17 mouse cellular contexts compared by ENCODE assay signal in the genomic region with DNA sequence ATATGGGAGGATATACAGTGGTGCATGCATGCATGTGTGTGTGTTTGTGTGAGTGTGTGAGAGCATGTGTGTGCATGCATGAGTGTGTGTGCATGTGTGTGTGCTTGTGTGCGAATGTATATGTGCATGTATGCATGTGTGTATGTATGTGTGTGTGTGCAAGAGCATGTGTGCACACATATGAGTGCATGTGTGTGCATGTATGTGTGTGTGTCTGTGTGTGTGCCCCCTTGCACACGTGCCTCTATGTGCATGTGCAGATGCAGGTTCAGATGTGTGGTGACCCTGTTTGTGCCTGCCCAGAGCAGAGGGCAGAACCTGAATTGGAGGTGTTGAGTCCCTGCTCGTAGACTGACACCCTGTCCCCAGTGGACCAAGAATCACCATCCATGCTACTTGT. TPM values are rescaled to one million over a fixed set of nuclear protein-coding genes. Genes with fewer than 3 reads are reported as not detected.
"Had no signal": no experiment of that assay in that cellular context is flagged by ENCODE, and none has a peak within 500 bp of the region (broad histone marks: within the 10 kb centered on the region; RNA-seq: fewer than 3 reads in every experiment).

No protein-coding gene starts in this region.

- H3K27me3 ChIP-seq: neural tube, embryonic 13.5 days; neural tube, embryonic 15.5 days; stomach, embryonic 15.5 days had no signal

- H3K36me3 ChIP-seq: neural tube, embryonic 13.5 days; neural tube, embryonic 15.5 days; stomach, embryonic 15.5 days had no signal

- H3K4me1 ChIP-seq: neural tube, embryonic 13.5 days; stomach, embryonic 15.5 days had no signal

- H3K4me2 ChIP-seq: neural tube, embryonic 13.5 days; neural tube, embryonic 15.5 days; stomach, embryonic 15.5 days had no signal

- H3K27ac ChIP-seq: neural tube, embryonic 13.5 days; neural tube, embryonic 15.5 days; stomach, embryonic 15.5 days; stomach, postnatal 0 days had no signal

- H3K4me3 ChIP-seq: neural tube, embryonic 13.5 days; neural tube, embryonic 15.5 days; stomach, embryonic 15.5 days had no signal

- H3K9me3 ChIP-seq: neural tube, embryonic 13.5 days; neural tube, embryonic 15.5 days; stomach, embryonic 15.5 days had no signal

- DNase-seq: retina, postnatal 1 day; right cerebral cortex, adult 18-20 months; right cerebral cortex, postnatal 14 days; right cerebral cortex, postnatal 25 days; right cerebral cortex, postnatal 4 days; spleen, adult 18-20 months; thymus, adult 18-20 months; thymus, adult 2 months; thymus, postnatal 14 days; thymus, postnatal 25 days; thymus, postnatal 36 days; thymus, postnatal 4 days had no signal

RNA-seq across cellular contexts. Expression of gene Col5a1, which starts 24.3 kb away (rescaled TPM):
- total RNA-seq: neutrophil, adult 5-6 weeks had no signal
